Mouse (Mus musculus) v-Abl transformed pro-B cells (cell line): ENCODE results near the gene Reep1.
"Not testable (repeated sequence)": the region's sequence is repeated elsewhere in the genome, so short reads cannot be mapped to it uniquely, and the experiment has no call there.

Experiments used
- in situ Hi-C, 2 experiments: fragments of 400-800 bp; cut with MboI; formaldehyde crosslinking; loops; one replicate each; pipeline ENCODE4 v1.15.1; 2025; ENCODE audit not compliant: unreplicated experiment in 2 of 2

Reep1 gene

GRCm38 (mm10) chr6:71830690-71831580 is 123.6 kb downstream of the Reep1 start, which contains the start of gene Immt:
Immt (plus strand) TSS chr6:71831331.
- in situ Hi-C loops, result no loop called here

- in situ Hi-C loops, result no loop called here
Observed at GRCm38 (mm10) chr6:71831581-71831960, 124.2 kb downstream of the Reep1 start.

GRCm38 (mm10) chr6:71836811-71837210 is 129.4 kb downstream of the Reep1 start:
- in situ Hi-C loops, result no loop called here

GRCm38 (mm10) chr6:71839815-71840214 is 132.5 kb downstream of the Reep1 start:
- in situ Hi-C loops, result no loop called here

- in situ Hi-C loops, result no loop called here
Observed at GRCm38 (mm10) chr6:71840597-71841290, 133.4 kb downstream of the Reep1 start.

- in situ Hi-C loops, result not testable (repeated sequence)
Observed at GRCm38 (mm10) chr6:71846906-71847305, 139.5 kb downstream of the Reep1 start.
